Mouse (Mus musculus): ENCODE results near the gene Eif3i. TPM values are rescaled to one million over a fixed set of nuclear protein-coding genes. Genes with fewer than 3 reads are reported as not detected.
"Not testable (repeated sequence)": the region's sequence is repeated elsewhere in the genome, so short reads cannot be mapped to it uniquely, and the experiment has no call there.

Gene Eif3i
- polyA plus RNA-seq, 1 experiment from 2014 or later = 156 TPM

- H3K27ac ChIP-seq (replicated peaks) = peak overlapping the region; percentile 82
Measured at GRCm38 (mm10) chr4:129556532-129557223, 43.8 kb downstream of the Eif3i start.

GRCm38 (mm10) chr4:129555862-129556531 lies 44.5 kb downstream of the Eif3i start:
- H3K27ac ChIP-seq (replicated peaks) = no peak overlapping the region
- H3K36me3 ChIP-seq (replicated peaks) = no peaks in the 10 kb centered on the region
- no peak for ATAC-seq (ENCODE audit: insufficient read depth)
- H3K4me1 ChIP-seq (replicated peaks) = peaks cover 35% of the 10 kb centered on the region
- 1% methylated on average over 24 of the region's 24 CpGs for WGBS (ENCODE audit: insufficient replicate concordance)
- H3K9me3 ChIP-seq (replicated peaks) = no peaks in the 10 kb centered on the region
- peak overlapping the region; percentile 64 for H3K4me3 ChIP-seq (replicated peaks)
- peaks cover 36% of the 10 kb centered on the region for H3K27me3 ChIP-seq
- peak overlapping the region; percentile 25 for H3K9ac ChIP-seq
- peak overlapping the region; percentile 86 for H3K4me2 ChIP-seq

More at GRCm38 (mm10) chr4:129556532-129557223, 43.8 kb downstream of the Eif3i start:
- ATAC-seq (ENCODE audit: insufficient read depth) = peak; percentile 65
- Histone ChIP-seq H3K9ac (peak overlapping the region; percentile 61), H3K4me2 (peak overlapping the region; percentile 86), H3K9me3 (replicated peaks) (no peaks in the 10 kb centered on the region), H3K4me3 (replicated peaks) (peak overlapping the region; percentile 64), H3K36me3 (replicated peaks) (no peaks in the 10 kb centered on the region), H3K4me1 (replicated peaks) (peaks cover 39% of the 10 kb centered on the region), H3K27me3 (peaks cover 36% of the 10 kb centered on the region)
- 5% methylated on average over 33 of the region's 33 CpGs for WGBS (ENCODE audit: insufficient replicate concordance)

GRCm38 (mm10) chr4:129555421-129555861 lies 45.0 kb downstream of the Eif3i start:
- H3K9me3 ChIP-seq (replicated peaks) = no peaks in the 10 kb centered on the region
- no peaks in the 10 kb centered on the region for H3K36me3 ChIP-seq (replicated peaks)
- peaks cover 35% of the 10 kb centered on the region for H3K4me1 ChIP-seq (replicated peaks)
- peak overlapping the region; percentile 25; the same call in 1 of the 2 replicates for H3K9ac ChIP-seq
- H3K4me2 ChIP-seq = peak overlapping the region; percentile 86
- no peak for ATAC-seq (ENCODE audit: insufficient read depth)
- no peak overlapping the region for H3K27ac ChIP-seq (replicated peaks)
- 3% methylated on average over 16 of the region's 16 CpGs for WGBS (ENCODE audit: insufficient replicate concordance)
- peaks cover 35% of the 10 kb centered on the region for H3K27me3 ChIP-seq
- H3K4me3 ChIP-seq (replicated peaks) = peak overlapping the region; percentile 64

- WGBS (ENCODE audit: insufficient replicate concordance) = 79% methylated on average over 6 of the region's 6 CpGs
- ATAC-seq (ENCODE audit: insufficient read depth); H3K9ac ChIP-seq: not testable (repeated sequence)
Measured at GRCm38 (mm10) chr4:129554512-129554911, 45.9 kb downstream of the Eif3i start.

GRCm38 (mm10) chr4:129550295-129550694 lies 50.2 kb downstream of the Eif3i start:
- peaks cover 22% of the 10 kb centered on the region for H3K27me3 ChIP-seq
- WGBS (ENCODE audit: insufficient replicate concordance) = 86% methylated on average over 1 of the region's 1 CpGs
- H3K27ac ChIP-seq (replicated peaks) = no peak overlapping the region
- no peak for ATAC-seq (ENCODE audit: insufficient read depth)
- no peak overlapping the region for H3K9ac ChIP-seq
- no peaks in the 10 kb centered on the region for H3K9me3 ChIP-seq (replicated peaks)
- no peak overlapping the region for H3K4me3 ChIP-seq (replicated peaks)
- H3K4me2 ChIP-seq = no peak overlapping the region
- H3K36me3 ChIP-seq (replicated peaks) = no peaks in the 10 kb centered on the region
- peaks cover 8% of the 10 kb centered on the region for H3K4me1 ChIP-seq (replicated peaks)

More at GRCm38 (mm10) chr4:129554512-129554911, 45.9 kb downstream of the Eif3i start:
- H3K27ac ChIP-seq (replicated peaks); H3K4me2 ChIP-seq; H3K9me3 ChIP-seq (replicated peaks); H3K36me3 ChIP-seq (replicated peaks); H3K4me3 ChIP-seq (replicated peaks): not testable (repeated sequence)
- Histone ChIP-seq H3K27me3 (peaks cover 33% of the 10 kb centered on the region), H3K4me1 (replicated peaks) (peaks cover 35% of the 10 kb centered on the region)

- no peaks in the 10 kb centered on the region for H3K9me3 ChIP-seq (replicated peaks)
- H3K9ac ChIP-seq = no peak overlapping the region
- no peaks in the 10 kb centered on the region for H3K36me3 ChIP-seq (replicated peaks)
- ATAC-seq (ENCODE audit: insufficient read depth) = no peak
- peaks cover 14% of the 10 kb centered on the region for H3K27me3 ChIP-seq
- H3K4me2 ChIP-seq = no peak overlapping the region
- 72% methylated on average over 2 of the region's 2 CpGs for WGBS (ENCODE audit: insufficient replicate concordance)
- no peak overlapping the region for H3K4me3 ChIP-seq (replicated peaks)
- no peak overlapping the region for H3K27ac ChIP-seq (replicated peaks)
- H3K4me1 ChIP-seq (replicated peaks) = peaks cover 5% of the 10 kb centered on the region
Measured at GRCm38 (mm10) chr4:129549306-129549705, 51.1 kb downstream of the Eif3i start.

- not testable (repeated sequence) for H3K36me3 ChIP-seq (replicated peaks); H3K27ac ChIP-seq (replicated peaks); H3K4me2 ChIP-seq; H3K9me3 ChIP-seq (replicated peaks); ATAC-seq (ENCODE audit: insufficient read depth); H3K4me3 ChIP-seq (replicated peaks); H3K9ac ChIP-seq; H3K27me3 ChIP-seq
- WGBS (ENCODE audit: insufficient replicate concordance) = 51% methylated on average over 4 of the region's 4 CpGs
- H3K4me1 ChIP-seq (replicated peaks) = peaks cover 15% of the 10 kb centered on the region
Measured at GRCm38 (mm10) chr4:129547631-129548030, 52.8 kb downstream of the Eif3i start.

GRCm38 (mm10) chr4:129544106-129544505 lies 56.3 kb downstream of the Eif3i start:
- Histone ChIP-seq H3K4me1 (replicated peaks) (peaks cover 44% of the 10 kb centered on the region), H3K9me3 (replicated peaks) (no peaks in the 10 kb centered on the region), H3K27ac (replicated peaks) (0 out of 2 replicates have a peak overlapping the region, but pooled peaks have one; percentile 14), H3K4me3 (replicated peaks) (no peak overlapping the region), H3K36me3 (replicated peaks) (peaks cover 9% of the 10 kb centered on the region), H3K4me2 (no peak overlapping the region), H3K9ac (no peak overlapping the region), H3K27me3 (no peaks in the 10 kb centered on the region)
- no peak for ATAC-seq (ENCODE audit: insufficient read depth)
- 79% methylated on average over 4 of the region's 4 CpGs for WGBS (ENCODE audit: insufficient replicate concordance)

GRCm38 (mm10) chr4:129542592-129543141 lies 57.8 kb downstream of the Eif3i start, which contains the start of gene Hdac1:
Gene Hdac1, minus strand, starts transcription at chr4:129542713.
- H3K27ac ChIP-seq (replicated peaks) = peak within 1 kb of the TSS; percentile 94
- peak within 1 kb of the TSS; percentile 82 for H3K4me2 ChIP-seq
- peak; percentile 99 for ATAC-seq (ENCODE audit: insufficient read depth)
- H3K4me1 ChIP-seq (replicated peaks) = peaks cover 50% of the 10 kb centered on the region
- WGBS (ENCODE audit: insufficient replicate concordance) = under 1% methylated on average over 46 of the region's 46 CpGs
- no peaks in the 10 kb centered on the region for H3K9me3 ChIP-seq (replicated peaks)
- H3K36me3 ChIP-seq (replicated peaks) = peaks cover 11% of the 10 kb centered on the region
- H3K4me3 ChIP-seq (replicated peaks) = peak within 1 kb of the TSS; percentile 95
- peak within 1 kb of the TSS; percentile 96 for H3K9ac ChIP-seq
- H3K27me3 ChIP-seq = no peaks in the 10 kb centered on the region
